In the genomic region with DNA sequence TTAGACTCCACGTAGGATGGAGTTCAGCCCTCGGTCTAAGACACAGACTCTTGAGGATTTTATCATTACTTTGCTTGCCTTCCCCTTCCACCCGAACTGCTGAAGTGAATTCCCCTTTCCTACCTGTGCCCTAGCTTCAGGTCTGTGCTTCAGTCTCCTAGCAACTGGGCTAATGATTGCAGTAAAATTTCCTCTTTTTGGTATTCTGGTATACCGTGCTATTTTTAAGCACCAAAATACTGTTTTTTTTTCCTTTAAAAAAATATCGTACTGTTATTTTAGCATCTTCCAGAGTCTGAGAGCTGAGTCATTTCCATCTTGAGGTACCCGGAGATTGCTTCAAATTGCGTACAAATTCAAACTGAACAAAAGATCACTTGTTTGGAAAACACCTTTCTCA, we compare ENCODE assay signal across 22 mouse cellular contexts. TPM values are rescaled to one million over a fixed set of nuclear protein-coding genes. Genes with fewer than 3 reads are reported as not detected.
DNase-seq lines count a peak whose midpoint lies in the region; ATAC-seq and TF ChIP-seq lines count a peak whose summit lies in the region.
"Had no signal": no experiment of that assay in that cellular context is flagged by ENCODE, and none has a peak within 500 bp of the region (broad histone marks: within the 10 kb centered on the region; RNA-seq: fewer than 3 reads in every experiment).

No protein-coding gene starts in this region.

- no peaks in the 10 kb centered on the region for H3K36me3 ChIP-seq in forebrain, embryonic 15.5 days
- no peaks in the 10 kb centered on the region for H3K36me3 ChIP-seq in forebrain, embryonic 11.5 days (ENCODE audit: control insufficient read depth, insufficient read depth, low read length)
- H3K36me3 ChIP-seq in midbrain, embryonic 16.5 days (ENCODE audit: control insufficient read depth, insufficient read depth, low read length), result no peaks in the 10 kb centered on the region
- no peaks in the 10 kb centered on the region for H3K36me3 ChIP-seq in midbrain, embryonic 13.5 days
- H3K36me3 ChIP-seq: embryonic facial prominence, embryonic 10.5 days; G1E; heart, embryonic 13.5 days; hindbrain, embryonic 13.5 days; intestine, embryonic 15.5 days had no signal

- no peak for ATAC-seq in forebrain, embryonic 15.5 days (replicated peaks)
- ATAC-seq in forebrain, embryonic 11.5 days (replicated peaks; ENCODE audit: low FRiP score), result no peak
- no peak for ATAC-seq in midbrain, embryonic 16.5 days
- no peak for ATAC-seq in midbrain, embryonic 13.5 days
- ATAC-seq: CD4-positive, CD25-positive, alpha-beta regulatory T cell, adult 4 months; intestine, embryonic 15.5 days had no signal

- peak overlapping the region; percentile 21; the same call in 1 of the 2 replicates for H3K27ac ChIP-seq in forebrain, embryonic 15.5 days (replicated peaks)
- H3K27ac ChIP-seq in forebrain, embryonic 11.5 days (ENCODE audit: low read depth, low read length), result no peak overlapping the region
- peak overlapping the region; percentile 49 for H3K27ac ChIP-seq in layer of hippocampus, adult 2 months
- peak overlapping the region; percentile 59 for H3K27ac ChIP-seq in midbrain, embryonic 16.5 days (ENCODE audit: low read length)
- H3K27ac ChIP-seq in midbrain, embryonic 13.5 days, result no peak overlapping the region
- H3K27ac ChIP-seq: embryonic facial prominence, embryonic 10.5 days; heart, embryonic 13.5 days; hindbrain, embryonic 13.5 days; intestine, embryonic 15.5 days had no signal

- no peak for TF ChIP-seq CTCF in layer of hippocampus, adult 2 months (conservative IDR thresholded peaks at IDR 0.05)

- H3K9ac ChIP-seq in forebrain, embryonic 15.5 days (replicated peaks), result no peak overlapping the region
- no peak overlapping the region for H3K9ac ChIP-seq in forebrain, embryonic 11.5 days (ENCODE audit: low read length)
- H3K9ac ChIP-seq in midbrain, embryonic 16.5 days (ENCODE audit: low read depth, low read length), result no peak overlapping the region
- no peak overlapping the region for H3K9ac ChIP-seq in midbrain, embryonic 13.5 days (replicated peaks)
- H3K9ac ChIP-seq: heart, embryonic 13.5 days; hindbrain, embryonic 13.5 days; intestine, embryonic 15.5 days had no signal

- DNase-seq in forebrain, embryonic 11.5 days (ENCODE audit: low spot score), result no peak
- no peak for DNase-seq in layer of hippocampus, adult 2 months (ENCODE audit: low spot score in 2 of 2)
- no peak for DNase-seq in layer of hippocampus, postnatal 25 days (ENCODE audit: extremely low spot score in 1 of 2, low spot score in 1 of 2)
- DNase-seq in heart, postnatal 36 days, result no peak
- DNase-seq: adrenal gland, adult 8-10 months; adrenal gland, postnatal 36 days; B cell, adult 2 months; cerebellum, adult 11 months; cerebellum, adult 8-10 months; cerebellum, postnatal 25 days; gastrocnemius, postnatal 36 days; heart, adult 11 months; heart, postnatal 4 days had no signal

- no peaks in the 10 kb centered on the region for H3K4me1 ChIP-seq in forebrain, embryonic 15.5 days
- no peaks in the 10 kb centered on the region for H3K4me1 ChIP-seq in forebrain, embryonic 11.5 days (replicated peaks; ENCODE audit: control insufficient read depth, insufficient read depth, low read length)
- peaks cover 8% of the 10 kb centered on the region; the same call in 1 of the 2 replicates for H3K4me1 ChIP-seq in midbrain, embryonic 16.5 days (ENCODE audit: control insufficient read depth, insufficient read depth, low read length)
- H3K4me1 ChIP-seq in midbrain, embryonic 13.5 days (replicated peaks), result 0 out of 2 replicates have a peak, but pooled peaks cover 3% of the 10 kb centered on the region
- H3K4me1 ChIP-seq: heart, embryonic 13.5 days; hindbrain, embryonic 13.5 days; intestine, embryonic 15.5 days had no signal

- 68% methylated on average over 7 of the region's 7 CpGs for WGBS in forebrain, embryonic 15.5 days
- WGBS in forebrain, embryonic 11.5 days, result 83% methylated on average over 7 of the region's 7 CpGs
- WGBS in midbrain, embryonic 16.5 days, result 71% methylated on average over 7 of the region's 7 CpGs
- 82% methylated on average over 7 of the region's 7 CpGs for WGBS in midbrain, embryonic 13.5 days

- no peak overlapping the region for H3K4me3 ChIP-seq in forebrain, embryonic 15.5 days
- H3K4me3 ChIP-seq in forebrain, embryonic 11.5 days (ENCODE audit: low read depth, low read length), result no peak overlapping the region
- no peak overlapping the region for H3K4me3 ChIP-seq in layer of hippocampus, adult 2 months
- no peak overlapping the region for H3K4me3 ChIP-seq in midbrain, embryonic 16.5 days (ENCODE audit: low read depth, low read length)
- no peak overlapping the region for H3K4me3 ChIP-seq in midbrain, embryonic 13.5 days (replicated peaks)
- H3K4me3 ChIP-seq: embryonic facial prominence, embryonic 10.5 days; heart, embryonic 13.5 days; hindbrain, embryonic 13.5 days; intestine, embryonic 15.5 days had no signal

- no peaks in the 10 kb centered on the region for H3K27me3 ChIP-seq in forebrain, embryonic 15.5 days
- H3K27me3 ChIP-seq in forebrain, embryonic 11.5 days (ENCODE audit: control insufficient read depth, insufficient read depth, low read length), result no peaks in the 10 kb centered on the region
- H3K27me3 ChIP-seq in midbrain, embryonic 16.5 days (ENCODE audit: control insufficient read depth, insufficient read depth, low read depth, low read length), result no peaks in the 10 kb centered on the region
- no peaks in the 10 kb centered on the region for H3K27me3 ChIP-seq in midbrain, embryonic 13.5 days
- H3K27me3 ChIP-seq: hindbrain, embryonic 13.5 days; intestine, embryonic 15.5 days had no signal

- no peaks in the 10 kb centered on the region for H3K9me3 ChIP-seq in forebrain, embryonic 15.5 days
- H3K9me3 ChIP-seq in forebrain, embryonic 11.5 days (ENCODE audit: control insufficient read depth, low read length), result no peaks in the 10 kb centered on the region
- H3K9me3 ChIP-seq in midbrain, embryonic 16.5 days (replicated peaks; ENCODE audit: control insufficient read depth, low read length, poor library complexity, severe bottlenecking), result no peaks in the 10 kb centered on the region
- no peaks in the 10 kb centered on the region for H3K9me3 ChIP-seq in midbrain, embryonic 13.5 days
- H3K9me3 ChIP-seq: embryonic facial prominence, embryonic 10.5 days; heart, embryonic 13.5 days; hindbrain, embryonic 13.5 days; intestine, embryonic 15.5 days had no signal

- no peak overlapping the region for H3K4me2 ChIP-seq in forebrain, embryonic 15.5 days (replicated peaks)
- no peak overlapping the region for H3K4me2 ChIP-seq in forebrain, embryonic 11.5 days (ENCODE audit: low read depth, low read length, severe bottlenecking)
- no peak overlapping the region for H3K4me2 ChIP-seq in midbrain, embryonic 16.5 days (ENCODE audit: low read length)
- no peak overlapping the region for H3K4me2 ChIP-seq in midbrain, embryonic 13.5 days (replicated peaks)
- H3K4me2 ChIP-seq: heart, embryonic 13.5 days; hindbrain, embryonic 13.5 days; intestine, embryonic 15.5 days had no signal

- intact Hi-C loops in heart, postnatal 36 days (cut with DNase I), result no loop called here

RNA-seq across cellular contexts. Expression of gene Kcng1, which starts 27.4 kb away (rescaled TPM):
- 16.0 and 16.7 TPM in 2 replicates for polyA plus RNA-seq in forebrain, embryonic 15.5 days (2015; fragmentation: Nextera tagmentation; extraction: Ambion mirVana)
- 1.5 and 2.2 TPM in 2 replicates for polyA plus RNA-seq in forebrain, embryonic 11.5 days (2014; fragmentation: Nextera tagmentation; extraction: Ambion mirVana)
- 10 to 100 TPM; 37.9 to 39.8 TPM for total RNA-seq in layer of hippocampus, adult 2 months (2021)
- total RNA-seq in layer of hippocampus, postnatal 25 days (2021), result 10 to 100 TPM; 38.0 to 38.6 TPM
- 3.5 and 3.6 TPM in 2 replicates for polyA plus RNA-seq in midbrain, embryonic 16.5 days (2015; fragmentation: Nextera tagmentation; extraction: Ambion mirVana)
- 2.6 and 3.9 TPM in 2 replicates for polyA plus RNA-seq in midbrain, embryonic 13.5 days (2015; fragmentation: Nextera tagmentation; extraction: Ambion mirVana)
- total RNA-seq in heart, postnatal 36 days (2021), result under 1 TPM; 0.08 TPM
- total RNA-seq: adrenal gland, postnatal 36 days had no signal
- polyA plus RNA-seq: CD4-positive, CD25-positive, alpha-beta regulatory T cell, adult 4 months; G1E had no signal

Comparison
In these comparisons a context has a peak if more than half of its experiments do, and no peak if none do; other contexts are left out.
1. H3K27ac ChIP-seq: peak in forebrain, embryonic 15.5 days (single experiment), layer of hippocampus, adult 2 months (single experiment) and midbrain, embryonic 16.5 days (single experiment); none in forebrain, embryonic 11.5 days (single experiment) and midbrain, embryonic 13.5 days (single experiment).